25 mouse cellular contexts compared by ENCODE assay signal in genomic region chr5:144106130-144106510, GRCm38 (mm10). TPM values are rescaled to one million over a fixed set of nuclear protein-coding genes. Genes with fewer than 3 reads are reported as not detected.
DNase-seq lines count a peak whose midpoint lies in the region; ATAC-seq lines count a peak whose summit lies in the region.
"Had no signal": no experiment of that assay in that cellular context is flagged by ENCODE, and none has a peak within 500 bp of the region (broad histone marks: within the 10 kb centered on the region; RNA-seq: fewer than 3 reads in every experiment).

No protein-coding gene starts in this region.

- H3K4me3 ChIP-seq in heart, embryonic 13.5 days, result no peak overlapping the region
- no peak overlapping the region for H3K4me3 ChIP-seq in heart, embryonic 10.5 days
- no peak overlapping the region for H3K4me3 ChIP-seq in kidney, embryonic 15.5 days (replicated peaks)
- H3K4me3 ChIP-seq in liver, embryonic 11.5 days (ENCODE audit: low read depth, low read length), result no peak overlapping the region
- no peak overlapping the region for H3K4me3 ChIP-seq in forebrain, embryonic 10.5 days
- H3K4me3 ChIP-seq: embryonic facial prominence, embryonic 10.5 days; layer of hippocampus, adult 2 months; limb, embryonic 12.5 days; midbrain, embryonic 13.5 days; neural tube, embryonic 12.5 days had no signal

- WGBS in heart, embryonic 13.5 days, result 72% methylated on average over 3 of the region's 3 CpGs
- WGBS in heart, embryonic 10.5 days, result 65% methylated on average over 3 of the region's 3 CpGs
- 80% methylated on average over 3 of the region's 3 CpGs for WGBS in kidney, embryonic 15.5 days
- 72% methylated on average over 3 of the region's 3 CpGs for WGBS in liver, embryonic 11.5 days
- WGBS in forebrain, embryonic 10.5 days, result 90% methylated on average over 3 of the region's 3 CpGs

- no peak for ATAC-seq in heart, embryonic 13.5 days (ENCODE audit: extremely low read depth, insufficient number of reproducible peaks, low FRiP score, low TSS enrichment)
- no peak for ATAC-seq in kidney, embryonic 15.5 days (replicated peaks; ENCODE audit: low FRiP score)
- no peak for ATAC-seq in liver, embryonic 11.5 days (replicated peaks; ENCODE audit: low FRiP score)
- ATAC-seq: CD4-positive, CD25-positive, alpha-beta regulatory T cell, adult 4 months; inflammation-experienced regulatory T-cells, adult 6 months; midbrain, embryonic 13.5 days had no signal

- H3K9ac ChIP-seq in heart, embryonic 13.5 days, result no peak overlapping the region
- H3K9ac ChIP-seq in kidney, embryonic 15.5 days, result no peak overlapping the region
- H3K9ac ChIP-seq in liver, embryonic 11.5 days (ENCODE audit: low read depth, low read length), result no peak overlapping the region
- H3K9ac ChIP-seq: hindbrain, embryonic 14.5 days; limb, embryonic 12.5 days; midbrain, embryonic 13.5 days; neural tube, embryonic 12.5 days had no signal

- peaks cover 39% of the 10 kb centered on the region for H3K4me1 ChIP-seq in heart, embryonic 13.5 days
- H3K4me1 ChIP-seq in heart, embryonic 10.5 days, result peaks cover 21% of the 10 kb centered on the region
- H3K4me1 ChIP-seq in kidney, embryonic 15.5 days, result peaks cover 20% of the 10 kb centered on the region
- H3K4me1 ChIP-seq in liver, embryonic 11.5 days (replicated peaks; ENCODE audit: control insufficient read depth, insufficient read depth, low read length), result peaks cover 20% of the 10 kb centered on the region
- peaks cover 19% of the 10 kb centered on the region for H3K4me1 ChIP-seq in forebrain, embryonic 10.5 days

- H3K27me3 ChIP-seq in heart, embryonic 13.5 days (replicated peaks), result no peaks in the 10 kb centered on the region
- H3K27me3 ChIP-seq in heart, embryonic 10.5 days (ENCODE audit: insufficient read depth, poor library complexity, severe bottlenecking), result no peaks in the 10 kb centered on the region
- no peaks in the 10 kb centered on the region for H3K27me3 ChIP-seq in kidney, embryonic 15.5 days
- no peaks in the 10 kb centered on the region for H3K27me3 ChIP-seq in liver, embryonic 11.5 days (replicated peaks; ENCODE audit: control insufficient read depth, insufficient read depth, low read length)
- H3K27me3 ChIP-seq in forebrain, embryonic 10.5 days (ENCODE audit: poor library complexity, severe bottlenecking), result no peaks in the 10 kb centered on the region
- H3K27me3 ChIP-seq: limb, embryonic 12.5 days; midbrain, embryonic 13.5 days; neural tube, embryonic 12.5 days had no signal

- no peak overlapping the region for H3K4me2 ChIP-seq in heart, embryonic 13.5 days
- H3K4me2 ChIP-seq in kidney, embryonic 15.5 days, result no peak overlapping the region
- H3K4me2 ChIP-seq in liver, embryonic 11.5 days, result no peak overlapping the region; the same call in 1 of the 2 replicates
- H3K4me2 ChIP-seq: hindbrain, embryonic 14.5 days; limb, embryonic 12.5 days; midbrain, embryonic 13.5 days; neural tube, embryonic 12.5 days had no signal

- no peaks in the 10 kb centered on the region; the same call in 1 of the 2 replicates for H3K36me3 ChIP-seq in heart, embryonic 13.5 days
- peaks cover 4% of the 10 kb centered on the region; the same call in 1 of the 2 replicates for H3K36me3 ChIP-seq in heart, embryonic 10.5 days
- H3K36me3 ChIP-seq in kidney, embryonic 15.5 days, result no peaks in the 10 kb centered on the region
- no peaks in the 10 kb centered on the region for H3K36me3 ChIP-seq in liver, embryonic 11.5 days (ENCODE audit: control insufficient read depth, insufficient read depth, low read length)
- H3K36me3 ChIP-seq in forebrain, embryonic 10.5 days (replicated peaks), result peaks cover 7% of the 10 kb centered on the region
- H3K36me3 ChIP-seq: limb, embryonic 12.5 days; midbrain, embryonic 13.5 days; neural tube, embryonic 12.5 days had no signal

- no peak for DNase-seq in heart, embryonic 10.5 days (ENCODE audit: low spot score)
- no peak for DNase-seq in kidney, postnatal 4 days
- peak; percentile 70 for DNase-seq in ES-CJ7 (ENCODE audit: low read depth, low spot score)
- DNase-seq in liver, embryonic 11.5 days (ENCODE audit: low spot score), result no peak
- DNase-seq in forebrain, embryonic 10.5 days (ENCODE audit: extremely low spot score, low spot score), result no peak
- DNase-seq in left cerebral cortex, postnatal 4 days, result no peak
- DNase-seq: cerebellum, adult 11 months; cerebellum, postnatal 10 days; gastrocnemius, postnatal 25 days; kidney, adult 18-20 months; kidney, postnatal 14 days; right cerebral cortex, postnatal 14 days; thymus, adult 2 months; thymus, postnatal 4 days had no signal

- H3K9me3 ChIP-seq in heart, embryonic 13.5 days, result no peaks in the 10 kb centered on the region
- H3K9me3 ChIP-seq in heart, embryonic 10.5 days, result no peaks in the 10 kb centered on the region
- H3K9me3 ChIP-seq in kidney, embryonic 15.5 days (replicated peaks), result no peaks in the 10 kb centered on the region
- no peaks in the 10 kb centered on the region for H3K9me3 ChIP-seq in liver, embryonic 11.5 days (ENCODE audit: control insufficient read depth, low read length)
- no peaks in the 10 kb centered on the region for H3K9me3 ChIP-seq in forebrain, embryonic 10.5 days
- H3K9me3 ChIP-seq: embryonic facial prominence, embryonic 10.5 days; limb, embryonic 12.5 days; midbrain, embryonic 13.5 days; neural tube, embryonic 12.5 days had no signal

- peak overlapping the region; percentile 81 for H3K27ac ChIP-seq in heart, embryonic 13.5 days (replicated peaks)
- no peak overlapping the region for H3K27ac ChIP-seq in heart, embryonic 10.5 days
- H3K27ac ChIP-seq in kidney, embryonic 15.5 days, result 0 out of 2 replicates have a peak overlapping the region, but pooled peaks have one; percentile 41
- peak overlapping the region; percentile 6; the same call in 1 of the 2 replicates for H3K27ac ChIP-seq in liver, embryonic 11.5 days (ENCODE audit: low read depth, low read length)
- no peak overlapping the region for H3K27ac ChIP-seq in forebrain, embryonic 10.5 days
- H3K27ac ChIP-seq: embryonic facial prominence, embryonic 10.5 days; hindbrain, embryonic 14.5 days; layer of hippocampus, adult 2 months; limb, embryonic 12.5 days; midbrain, embryonic 13.5 days; neural tube, embryonic 12.5 days; stomach, postnatal 0 days had no signal

- intact Hi-C loops in left cerebral cortex, postnatal 4 days (cut with DNase I), result no loop called here

RNA-seq across cellular contexts. Expression of gene Lmtk2, which starts 5.9 kb away (rescaled TPM):
- polyA plus RNA-seq in heart, embryonic 13.5 days (2015; fragmentation: Nextera tagmentation; extraction: Ambion mirVana), result 3.6 and 4.1 TPM in 2 replicates
- 5.3 and 6.0 TPM in 2 replicates for polyA plus RNA-seq in heart, embryonic 10.5 days (2016; fragmentation: Nextera tagmentation; extraction: Ambion mirVana)
- 5.4 and 5.8 TPM in 2 replicates for polyA plus RNA-seq in kidney, embryonic 15.5 days (2015; fragmentation: Nextera tagmentation; extraction: Ambion mirVana)
- 4.9 and 5.7 TPM in 2 replicates for polyA plus RNA-seq in liver, embryonic 11.5 days (2014; fragmentation: Nextera tagmentation; extraction: Ambion mirVana)
- 5.5 and 5.7 TPM in 2 replicates for polyA plus RNA-seq in forebrain, embryonic 10.5 days (2016; fragmentation: Nextera tagmentation; extraction: Ambion mirVana)
- total RNA-seq in left cerebral cortex, postnatal 4 days (2021), result 10 to 100 TPM; 87.1 to 89.8 TPM

Comparison
In these comparisons a context has a peak if more than half of its experiments do, and no peak if none do; other contexts are left out.
1. H3K27ac ChIP-seq: peak in heart, embryonic 13.5 days (single experiment), kidney, embryonic 15.5 days (single experiment) and liver, embryonic 11.5 days (single experiment); none in heart, embryonic 10.5 days (single experiment) and forebrain, embryonic 10.5 days (single experiment).